Mouse (Mus musculus): ENCODE measurements around the gene Adamts16.

The Adamts16 gene

GRCm38 (mm10) chr13:70760186-70760585 lies 81.4 kb downstream of the Adamts16 start:
- DNase-seq = no peak

GRCm38 (mm10) chr13:70746294-70747008 lies 95.2 kb downstream of the Adamts16 start:
- no peak for DNase-seq

- DNase-seq = no peak
Measured at GRCm38 (mm10) chr13:70744416-70745038, 97.1 kb downstream of the Adamts16 start.

GRCm38 (mm10) chr13:70742693-70743092 lies 98.9 kb downstream of the Adamts16 start:
- no peak for DNase-seq

- DNase-seq = no peak
Measured at GRCm38 (mm10) chr13:70740281-70741240, 101.0 kb downstream of the Adamts16 start.

- no peak for DNase-seq
Measured at GRCm38 (mm10) chr13:70738781-70739180, 102.8 kb downstream of the Adamts16 start.

GRCm38 (mm10) chr13:70736409-70736808 lies 105.2 kb downstream of the Adamts16 start:
- DNase-seq = no peak

GRCm38 (mm10) chr13:70734640-70735039 lies 107.0 kb downstream of the Adamts16 start:
- DNase-seq = no peak

GRCm38 (mm10) chr13:70733911-70734310 lies 107.7 kb downstream of the Adamts16 start:
- no peak for DNase-seq

- no peak for DNase-seq
Measured at GRCm38 (mm10) chr13:70733206-70733605, 108.4 kb downstream of the Adamts16 start.

GRCm38 (mm10) chr13:70732781-70733180 lies 108.8 kb downstream of the Adamts16 start:
- no peak for DNase-seq

GRCm38 (mm10) chr13:70731349-70731748 lies 110.3 kb downstream of the Adamts16 start:
- DNase-seq = no peak

GRCm38 (mm10) chr13:70729996-70730395 lies 111.6 kb downstream of the Adamts16 start:
- DNase-seq = no peak

- no peak for DNase-seq
Measured at GRCm38 (mm10) chr13:70726249-70726648, 115.4 kb downstream of the Adamts16 start.

- DNase-seq = no peak
Measured at GRCm38 (mm10) chr13:70724635-70725034, 117.0 kb downstream of the Adamts16 start.

- DNase-seq = no peak
Measured at GRCm38 (mm10) chr13:70724108-70724622, 117.4 kb downstream of the Adamts16 start.

GRCm38 (mm10) chr13:70719994-70720393 lies 121.6 kb downstream of the Adamts16 start:
- no peak for DNase-seq

- DNase-seq = peak in 1 of 2 experiments; percentile 19
Measured at GRCm38 (mm10) chr13:70718814-70719213, 122.8 kb downstream of the Adamts16 start.

- DNase-seq = no peak
Measured at GRCm38 (mm10) chr13:70716022-70716421, 125.6 kb downstream of the Adamts16 start.

GRCm38 (mm10) chr13:70714081-70714775 lies 127.4 kb downstream of the Adamts16 start:
- no peak for DNase-seq

- DNase-seq = no peak
Measured at GRCm38 (mm10) chr13:70713331-70713730, 128.3 kb downstream of the Adamts16 start.

GRCm38 (mm10) chr13:70707158-70707854 lies 134.3 kb downstream of the Adamts16 start:
- no peak for DNase-seq

All from cerebellum, adult 18-20 months (tissue).